Mouse (Mus musculus) kidney, postnatal 14 days (tissue): ENCODE measurements around the gene Dnmbp.
"Not testable (repeated sequence)": the region's sequence is repeated elsewhere in the genome, so short reads cannot be mapped to it uniquely, and the experiment has no call there.

Experiments used
- DNase-seq: peaks from one replicate; pipeline ENCODE4 v3.0.0; 2022; ENCODE audit warnings: mixed read lengths

The Dnmbp gene

DNA sequence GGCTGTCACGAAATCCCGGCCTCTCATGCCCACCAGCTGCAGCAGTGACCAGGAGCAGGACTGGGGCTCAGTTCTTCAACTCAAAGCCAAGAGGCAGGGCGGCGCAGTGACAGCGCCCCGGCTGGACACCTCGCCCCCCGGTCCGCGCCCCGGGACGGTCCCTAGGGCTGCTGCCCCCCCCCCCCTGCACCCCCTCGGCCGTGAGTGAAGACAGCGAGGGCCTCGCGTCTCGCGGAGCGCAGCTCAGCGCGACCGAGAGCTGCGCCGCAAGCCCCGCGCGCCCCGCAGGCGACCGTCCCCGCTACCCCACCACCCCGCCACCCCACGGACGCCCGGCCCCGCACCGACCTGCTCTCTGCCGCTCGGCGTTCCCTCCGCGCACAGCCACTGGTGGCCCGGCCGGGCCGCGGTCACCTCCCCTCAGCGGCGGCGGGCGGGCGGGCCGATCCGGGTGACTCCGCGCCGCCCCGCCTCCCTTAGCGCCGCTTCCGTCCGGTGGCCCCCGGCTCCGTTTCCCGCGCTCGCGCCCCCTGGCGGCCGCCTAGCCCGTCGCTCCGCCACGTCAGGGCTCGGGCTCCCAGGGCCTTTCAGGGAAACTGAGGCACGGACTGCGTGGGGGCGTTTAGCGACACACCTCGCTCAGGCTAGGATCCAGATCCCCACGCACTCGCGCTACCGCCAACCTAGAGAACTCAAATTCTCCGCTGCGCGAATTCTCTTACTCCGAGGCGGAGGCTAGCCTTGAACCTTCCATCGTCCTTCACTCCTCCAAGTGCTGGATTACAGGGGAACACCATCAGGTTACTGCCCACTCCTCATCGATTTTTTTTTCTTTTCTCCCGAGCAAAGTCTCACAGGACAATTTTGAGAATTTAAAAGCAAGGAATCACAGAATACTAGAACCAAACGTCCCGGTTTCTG is at the start of gene Dnmbp:
TSS of gene Dnmbp (minus strand) at position 423 of the 921 bp plus-strand sequence.
- DNase-seq: peak; percentile 90

GRCm38 (mm10) chr19:43986069-43986794 is 46.2 kb upstream of the Dnmbp start, which contains the start of gene Cpn1:
Gene Cpn1, minus strand, starts transcription at chr19:43986556.
- DNase-seq: peak; percentile 75

GRCm38 (mm10) chr19:43981992-43982391 is 42.0 kb upstream of the Dnmbp start:
- no peak for DNase-seq

- no peak for DNase-seq
Measured at GRCm38 (mm10) chr19:43980711-43981110, 40.7 kb upstream of the Dnmbp start.

DNA sequence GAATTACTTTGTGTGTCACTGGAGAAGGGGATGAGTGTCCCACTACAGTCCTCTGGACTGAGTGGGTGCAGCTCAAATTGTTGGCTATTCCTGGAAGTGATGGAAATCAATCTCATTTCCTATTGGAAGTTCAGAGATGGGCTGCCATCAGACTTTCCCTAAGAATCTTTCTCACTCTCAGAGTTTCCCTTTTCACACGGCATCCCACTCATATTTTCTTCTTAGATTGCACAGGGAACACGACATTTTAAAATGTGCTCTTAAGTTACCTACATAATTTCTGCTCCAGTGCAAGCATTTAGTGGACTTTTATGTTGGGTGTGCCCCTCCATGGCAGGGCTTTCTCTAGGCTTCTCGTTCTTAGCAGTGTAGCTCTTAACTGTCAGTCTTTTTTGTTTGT is 37.8 kb upstream of the Dnmbp start:
- DNase-seq: no peak

DNA sequence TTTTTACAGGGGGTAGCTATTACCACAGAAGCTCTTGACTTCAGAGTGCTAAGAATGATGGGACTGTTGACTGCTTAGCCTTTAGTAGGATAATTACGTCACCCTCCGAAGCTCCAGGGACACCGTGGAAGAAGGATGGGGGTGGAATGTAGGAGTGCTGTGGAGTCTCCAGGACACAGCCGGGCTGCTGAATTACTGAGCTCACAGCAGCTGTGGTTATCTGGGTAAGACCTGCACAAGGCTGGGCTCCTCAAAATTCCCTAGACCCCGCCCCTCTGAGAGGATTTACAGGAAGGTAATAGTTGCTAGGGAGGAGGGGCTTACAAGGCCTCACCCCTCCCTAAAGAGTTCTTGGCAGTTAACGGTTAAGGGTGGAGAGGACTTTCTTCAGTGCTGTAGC is 36.7 kb upstream of the Dnmbp start:
- DNase-seq: no peak

DNA sequence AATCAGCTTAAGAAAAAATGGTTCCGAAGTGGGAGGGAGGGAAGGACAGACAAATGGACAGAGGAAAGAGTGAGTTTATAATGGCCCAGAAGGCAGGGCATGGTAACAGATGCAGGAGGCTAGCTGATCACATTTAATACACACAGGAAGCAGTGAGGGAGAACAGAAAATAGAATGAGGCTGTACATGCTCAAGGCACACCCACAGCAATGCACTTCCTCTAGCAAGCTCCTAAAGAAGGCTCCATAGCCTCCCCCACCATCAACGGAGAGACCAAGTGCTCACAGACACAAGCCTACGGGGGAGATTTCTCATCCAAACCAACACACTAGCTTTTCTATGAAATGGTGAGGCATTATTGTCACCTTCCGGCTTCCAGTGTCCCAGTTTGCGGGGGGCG is 34.2 kb upstream of the Dnmbp start:
- DNase-seq: no peak

DNA sequence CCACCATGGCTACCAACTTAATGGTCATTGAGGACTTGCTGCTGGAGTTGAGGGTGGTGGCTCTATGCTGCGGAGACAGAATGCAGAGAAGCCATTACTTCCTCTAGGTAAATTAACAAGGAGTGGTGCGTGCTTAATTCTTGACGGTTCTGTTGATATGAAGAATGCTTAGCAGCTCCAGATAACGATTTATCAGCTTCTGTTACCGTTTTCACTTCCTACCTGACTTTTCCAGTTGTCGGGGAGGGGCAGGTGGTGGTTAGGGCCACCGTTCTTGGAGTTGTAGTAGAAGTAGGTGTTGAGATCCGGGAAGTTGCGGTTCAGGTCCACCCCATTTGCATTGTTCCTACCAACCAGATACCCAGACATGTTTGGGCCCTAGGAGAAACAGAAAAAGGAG is 33.7 kb upstream of the Dnmbp start:
- no peak for DNase-seq

- no peak for DNase-seq
Measured at GRCm38 (mm10) chr19:43972129-43972528, 32.1 kb upstream of the Dnmbp start.

DNA sequence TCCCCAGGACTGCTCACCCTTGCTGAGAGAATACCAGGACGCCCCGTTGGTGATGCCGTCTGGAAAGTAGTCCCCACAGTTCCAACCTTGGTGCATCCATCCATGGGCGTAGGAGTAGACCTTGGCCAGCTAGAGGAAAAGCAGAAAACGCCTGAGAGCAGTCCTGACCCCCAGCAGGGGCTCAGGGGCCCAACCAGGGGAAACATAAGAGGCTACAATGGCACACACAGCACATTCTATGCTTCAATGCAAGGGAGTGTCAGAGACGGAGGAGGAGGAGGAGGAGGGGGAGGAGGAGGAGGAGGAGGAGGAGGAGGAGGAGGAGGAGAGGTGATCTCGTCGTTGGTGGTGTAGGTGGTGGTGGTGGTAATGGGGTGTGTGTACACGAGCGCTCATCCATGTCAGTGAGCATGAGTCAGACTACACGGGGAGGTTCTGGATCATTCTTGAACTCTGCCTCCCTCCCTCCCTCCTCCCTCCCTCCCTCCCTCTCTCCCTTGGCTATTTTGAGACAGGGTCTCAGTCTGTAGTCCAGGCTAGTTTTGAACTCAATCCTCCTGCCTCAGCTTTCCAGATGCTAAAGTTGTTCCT is 28.5 kb upstream of the Dnmbp start:
- no peak for DNase-seq

GRCm38 (mm10) chr19:43966481-43966880 is 26.5 kb upstream of the Dnmbp start:
- DNase-seq: no peak

DNA sequence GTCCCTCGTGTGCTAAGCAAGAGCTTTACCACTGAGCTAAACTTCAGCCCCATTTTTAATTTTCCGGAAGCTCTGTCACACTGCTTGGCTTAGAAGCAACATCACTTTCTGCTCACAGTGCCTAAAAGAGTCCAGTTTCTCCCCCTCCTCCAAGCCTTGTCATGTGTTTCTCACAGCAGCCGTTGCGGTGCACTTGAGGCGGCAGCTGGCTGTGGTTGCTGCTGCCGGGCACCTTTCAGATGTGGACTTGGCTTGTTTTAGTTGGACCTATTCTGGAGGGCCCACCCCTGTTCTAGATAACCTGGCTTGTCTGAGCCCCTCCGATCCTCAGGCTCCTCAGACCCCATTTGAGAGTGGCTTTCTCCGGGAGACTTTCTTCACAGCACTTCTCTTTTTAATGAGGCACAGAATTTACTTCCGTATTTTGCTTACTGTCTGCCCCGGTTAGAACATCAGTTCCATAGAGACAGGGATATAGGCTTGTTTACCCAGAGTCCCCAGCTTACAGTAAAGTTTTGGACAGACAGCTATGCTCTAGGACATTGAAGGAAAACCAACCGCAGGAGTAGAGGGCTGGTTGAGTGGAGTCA is 25.6 kb upstream of the Dnmbp start:
- DNase-seq: no peak

DNA sequence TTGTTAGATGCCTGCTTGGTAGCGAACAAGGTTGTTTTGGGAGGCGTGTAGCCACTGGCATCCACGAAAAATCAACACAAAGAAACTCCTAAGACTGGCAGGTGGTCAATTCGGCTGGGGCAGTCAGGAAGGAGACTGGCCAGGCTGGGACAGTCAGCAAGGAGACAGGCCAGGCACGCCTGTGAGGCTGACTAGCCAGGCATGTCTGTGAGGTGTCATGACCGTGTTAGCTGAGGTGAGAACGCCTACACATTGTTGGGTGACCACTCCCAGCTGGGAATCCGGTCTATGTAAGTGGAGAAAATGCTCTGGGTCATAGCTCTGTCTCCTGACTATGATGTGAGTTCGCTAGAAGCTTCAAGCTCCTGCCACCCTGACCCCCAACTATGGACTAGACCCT is 22.8 kb upstream of the Dnmbp start:
- DNase-seq: no peak

- no peak for DNase-seq
Measured at GRCm38 (mm10) chr19:43961185-43961584, 21.2 kb upstream of the Dnmbp start.

GRCm38 (mm10) chr19:43960014-43960413 is 20.0 kb upstream of the Dnmbp start:
- DNase-seq: no peak

DNA sequence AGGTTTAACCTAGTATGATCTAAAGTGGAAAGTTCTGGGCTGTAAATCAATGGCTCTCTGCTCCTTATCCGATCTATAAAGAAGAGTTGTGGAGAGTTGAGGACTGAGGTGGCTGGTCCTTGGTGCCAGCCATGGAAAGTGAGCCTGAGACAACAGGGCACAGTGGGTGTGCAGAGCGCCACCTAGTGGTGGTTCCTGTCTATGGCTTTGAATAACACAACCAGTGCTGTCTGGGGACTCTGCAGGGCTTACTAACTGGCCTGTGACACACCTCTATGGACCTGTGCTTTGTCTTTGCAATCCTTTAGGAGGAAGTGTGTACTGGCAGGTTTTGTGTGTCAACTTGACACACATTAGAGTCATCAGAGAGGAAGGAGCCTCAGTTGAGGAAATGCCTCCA is 19.2 kb upstream of the Dnmbp start:
- peak; percentile 75 for DNase-seq

GRCm38 (mm10) chr19:43957881-43958280 is 17.9 kb upstream of the Dnmbp start:
- DNase-seq: no peak

DNA sequence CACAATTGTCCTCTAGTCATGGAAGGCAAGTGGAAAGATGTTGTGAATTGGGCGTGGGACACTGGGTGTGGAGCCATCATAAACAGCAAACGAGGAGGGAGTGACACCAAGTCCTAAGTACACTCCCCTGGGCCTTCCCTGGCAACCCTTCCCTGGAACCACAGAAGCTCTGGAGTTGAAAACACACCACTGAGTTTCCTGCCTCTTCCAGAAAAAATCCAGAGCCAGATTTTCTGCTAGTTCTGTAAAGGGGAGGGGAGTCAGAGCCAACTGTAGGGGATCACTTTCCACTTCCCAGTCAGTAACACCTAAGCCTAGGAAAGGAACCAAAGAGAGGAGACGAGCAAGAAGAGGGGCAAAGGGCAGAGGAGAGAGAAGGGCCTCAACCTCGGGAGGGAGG is 17.4 kb upstream of the Dnmbp start:
- no peak for DNase-seq

DNA sequence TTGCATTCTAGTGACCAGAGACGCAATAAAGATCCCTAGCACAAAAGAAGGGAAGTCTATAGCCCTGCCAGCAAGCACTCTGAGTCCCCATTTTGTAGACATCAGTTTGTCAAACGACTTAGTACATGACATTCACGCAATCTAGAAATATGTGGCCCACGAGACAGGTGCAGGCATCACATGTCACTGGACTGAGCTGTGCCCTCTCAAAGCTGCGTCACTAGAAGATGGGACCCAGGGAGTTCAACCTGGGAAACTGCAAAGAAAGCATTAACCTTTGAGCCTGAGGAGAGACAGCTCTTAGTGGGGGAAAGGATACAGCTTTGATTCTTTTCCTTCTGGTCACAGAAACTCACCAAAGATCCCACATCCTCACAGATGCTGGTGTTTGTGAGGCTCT is 15.3 kb upstream of the Dnmbp start:
- DNase-seq: no peak

DNA sequence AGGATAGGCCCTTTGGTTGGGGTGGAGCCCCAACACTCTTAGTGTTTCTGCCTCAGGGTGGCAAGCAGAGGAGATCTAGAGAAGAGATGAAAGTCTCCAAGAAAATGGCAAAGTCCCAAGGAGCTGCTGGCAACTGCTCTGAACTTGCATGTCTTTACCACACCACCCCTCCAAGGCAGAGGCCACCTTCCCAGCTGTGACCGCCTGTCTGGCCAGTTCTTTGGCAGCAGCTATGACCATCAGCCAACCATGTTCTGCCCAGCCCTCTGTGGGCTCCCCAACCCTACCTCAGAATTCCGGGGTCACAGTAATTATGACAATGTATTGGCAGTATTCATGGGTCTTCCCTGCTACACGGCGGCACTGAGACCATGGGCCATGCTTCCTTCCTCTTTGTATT is 14.9 kb upstream of the Dnmbp start:
- no peak for DNase-seq

- DNase-seq: not testable (repeated sequence)
Measured at GRCm38 (mm10) chr19:43952936-43953335, 12.9 kb upstream of the Dnmbp start.

DNA sequence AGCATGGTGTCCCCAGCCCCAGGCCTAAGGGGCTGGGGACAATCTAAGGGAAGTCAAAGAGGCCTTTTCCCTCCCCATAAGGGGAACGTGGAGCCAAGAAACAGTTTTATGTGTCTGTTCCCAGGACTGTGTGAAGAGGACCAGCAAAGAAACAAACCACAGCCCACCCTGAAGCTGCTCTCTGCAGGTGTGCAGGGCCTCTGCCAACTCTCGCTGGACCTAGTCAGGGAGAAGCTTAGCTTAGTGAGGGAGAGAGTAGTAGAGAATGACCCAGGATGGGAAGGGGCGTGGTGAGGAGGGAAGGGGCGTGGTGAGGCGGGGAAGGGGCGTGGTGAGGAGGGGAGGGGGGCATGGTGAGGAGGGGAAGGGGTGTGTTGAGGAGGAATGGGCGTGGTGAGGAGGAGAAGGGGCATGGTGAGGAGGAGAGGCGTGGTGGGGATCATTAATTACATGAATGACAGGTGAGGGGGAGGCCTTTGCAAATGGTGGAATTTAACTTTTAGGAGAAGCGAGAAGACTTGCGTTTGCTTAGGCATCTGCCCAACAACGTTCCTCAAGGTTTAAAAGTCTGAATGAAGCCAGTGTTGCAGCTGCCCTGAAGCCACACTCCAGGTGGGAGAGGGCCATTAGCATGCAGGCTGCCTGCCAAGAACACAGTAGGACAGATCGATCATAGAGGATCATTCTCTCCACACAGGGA is 9.3 kb upstream of the Dnmbp start:
- DNase-seq: no peak

DNA sequence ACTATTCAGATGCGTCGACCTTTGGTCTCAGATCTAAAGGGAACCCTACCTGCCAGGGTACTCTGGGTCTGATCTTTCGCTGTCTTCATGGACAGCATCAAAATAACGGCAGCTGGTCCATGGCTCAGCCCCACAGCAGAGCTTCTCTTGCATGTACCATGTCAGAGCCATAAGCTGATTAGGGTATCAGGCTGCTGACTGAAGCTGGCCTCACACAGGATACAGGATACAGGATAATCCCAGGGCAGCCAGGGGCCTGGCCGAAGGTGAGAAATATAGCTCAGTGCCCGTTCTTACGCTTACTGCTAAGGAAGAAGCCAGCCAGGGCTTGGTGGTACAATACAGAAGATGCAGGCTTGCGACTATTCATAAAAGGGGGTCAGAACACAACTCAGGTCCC is 4.6 kb upstream of the Dnmbp start:
- DNase-seq: no peak
